Mouse (Mus musculus) MEL (cell line): Measurements from ENCODE around the gene Gm10945. TPM values are rescaled to one million over a fixed set of nuclear protein-coding genes. Genes with fewer than 3 reads are reported as not detected.

ENCODE experiments used
- DNase-seq: peaks from one replicate; pipeline ENCODE4 v3.0.0; 2011; ENCODE audit warnings: low read depth, low spot score
- H3K27ac ChIP-seq: 2 replicates; pipeline ENCODE4 v1.5.1; 2012; ENCODE audit warnings: low read depth, mild to moderate bottlenecking, control low read depth, low read length, moderate library complexity; ENCODE audit not compliant: control insufficient read depth
- H3K27me3 ChIP-seq, 2 experiments: fragments of 150-350 bp in 1 of 2; sonication (generic) in 1 of 2; 2 replicates each; pipeline ENCODE4 v1.6.1; 2012; ENCODE audit warnings: low read length in 2 of 2, mild to moderate bottlenecking in 2 of 2, improper control_type of control experiment in 1 of 2, moderate library complexity in 1 of 2; ENCODE audit not compliant: insufficient read depth in 2 of 2, control insufficient read depth in 1 of 2
- H3K36me3 ChIP-seq, 2 experiments: 2 replicates each; pipeline ENCODE4 v1.6.1; 2012 to 2014; ENCODE audit warnings: low read length in 2 of 2, improper control_type of control experiment in 1 of 2, inconsistent platforms in 1 of 2, mild to moderate bottlenecking in 1 of 2; ENCODE audit not compliant: insufficient read depth in 2 of 2, control insufficient read depth in 1 of 2
- H3K4me1 ChIP-seq, 2 experiments: fragments of 150-350 bp in 1 of 2; sonication (generic) in 1 of 2; 2 replicates each; pipeline ENCODE4 v1.6.1; 2012; ENCODE audit warnings: low read length in 2 of 2, improper control_type of control experiment in 1 of 2, mild to moderate bottlenecking in 1 of 2; ENCODE audit not compliant: insufficient read depth in 2 of 2, control insufficient read depth in 1 of 2
- H3K4me3 ChIP-seq, 2 experiments: fragments of 150-350 bp in 1 of 2; sonication (generic) in 1 of 2; 2 replicates each; pipeline ENCODE4 v1.5.1; 2012; ENCODE audit warnings: low read depth in 2 of 2, low read length in 2 of 2, mild to moderate bottlenecking in 2 of 2, moderate library complexity in 2 of 2, control low read depth in 1 of 2, improper control_type of control experiment in 1 of 2; ENCODE audit not compliant: control insufficient read depth in 1 of 2, insufficient read depth in 1 of 2
- H3K79me2 ChIP-seq: 2 replicates; pipeline ENCODE4 v1.6.1; 2012; ENCODE audit warnings: mild to moderate bottlenecking, low read length, moderate library complexity; ENCODE audit not compliant: control insufficient read depth, poor library complexity, insufficient read depth
- H3K9ac ChIP-seq: 2 replicates; pipeline ENCODE4 v1.6.1; 2012; ENCODE audit warnings: low read depth, mild to moderate bottlenecking, control low read depth, low read length, moderate library complexity; ENCODE audit not compliant: control insufficient read depth, poor library complexity, severe bottlenecking
- H3K9me3 ChIP-seq: fragments of 150-350 bp; sonication (generic); replicated peaks from 2 replicates; pipeline ENCODE4 v1.6.1; 2012; ENCODE audit warnings: mild to moderate bottlenecking, low read length, improper control_type of control experiment, moderate library complexity; ENCODE audit not compliant: insufficient read depth
- CHD2 ChIP-seq: IDR thresholded peaks from 2 replicates; pipeline ENCODE4 v1.6.1; 2011; ENCODE audit warnings: low read length, improper control_type of control experiment
- ETS1 ChIP-seq: IDR thresholded peaks from 2 replicates; pipeline ENCODE4 v1.6.1; 2012; ENCODE audit warnings: low read depth, mild to moderate bottlenecking, inconsistent platforms, low read length, improper control_type of control experiment, moderate library complexity
- GATA1 ChIP-seq: IDR thresholded peaks from 2 replicates; pipeline ENCODE4 v1.6.1; 2011; ENCODE audit warnings: low read depth, low read length, improper control_type of control experiment
- JUND ChIP-seq: IDR thresholded peaks from 2 replicates; pipeline ENCODE4 v1.6.1; 2011; ENCODE audit warnings: low read depth, mild to moderate bottlenecking, improper control_type of control experiment, low read length
- MAFK ChIP-seq: IDR thresholded peaks from 2 replicates; pipeline ENCODE4 v1.6.1; 2011; ENCODE audit warnings: low read depth, mild to moderate bottlenecking, low read length, improper control_type of control experiment, borderline replicate concordance
- MAX ChIP-seq: IDR thresholded peaks from 2 replicates; pipeline ENCODE4 v1.6.1; 2011; ENCODE audit warnings: low read length, improper control_type of control experiment
- MAZ ChIP-seq: IDR thresholded peaks from 2 replicates; pipeline ENCODE4 v1.6.1; 2012; ENCODE audit warnings: low read depth, mild to moderate bottlenecking, inconsistent platforms, low read length, improper control_type of control experiment
- MYC ChIP-seq: IDR thresholded peaks from 2 replicates; pipeline ENCODE4 v1.6.1; 2011; ENCODE audit warnings: low read depth, mild to moderate bottlenecking, low read length, improper control_type of control experiment, moderate library complexity
- POLR2A ChIP-seq, 2 experiments: IDR thresholded peaks; 2 replicates each; pipeline ENCODE4 v1.6.1; 2011 to 2012; ENCODE audit warnings: low read length in 2 of 2, mild to moderate bottlenecking in 2 of 2, control low read depth in 1 of 2, improper control_type of control experiment in 1 of 2, low read depth in 1 of 2, moderate library complexity in 1 of 2; ENCODE audit not compliant: control insufficient read depth in 1 of 2, insufficient read depth in 1 of 2, poor library complexity in 1 of 2
- POLR2AphosphoS2 ChIP-seq: IDR thresholded peaks from 2 replicates; pipeline ENCODE4 v1.6.1; 2011; ENCODE audit warnings: low read length, improper control_type of control experiment
- SIN3A ChIP-seq: IDR thresholded peaks from 2 replicates; pipeline ENCODE4 v1.6.1; 2012; ENCODE audit warnings: low read length, improper control_type of control experiment, inconsistent platforms
- TCF12 ChIP-seq: IDR thresholded peaks from 2 replicates; pipeline ENCODE4 v1.6.1; 2014; ENCODE audit warnings: low read depth, mild to moderate bottlenecking, inconsistent platforms, low read length, improper control_type of control experiment, moderate library complexity
- UBTF ChIP-seq: IDR thresholded peaks from 2 replicates; pipeline ENCODE4 v1.6.1; 2012; ENCODE audit warnings: low read depth, mild to moderate bottlenecking, inconsistent platforms, low read length, improper control_type of control experiment, moderate library complexity, borderline replicate concordance; ENCODE audit not compliant: insufficient read depth
- USF1 ChIP-seq: IDR thresholded peaks from 2 replicates; pipeline ENCODE4 v1.6.1; 2014; ENCODE audit warnings: low read depth, mild to moderate bottlenecking, inconsistent platforms, low read length, improper control_type of control experiment, moderate library complexity
- ZC3H11A ChIP-seq: IDR thresholded peaks from 2 replicates; pipeline ENCODE4 v1.6.1; 2012; ENCODE audit warnings: low read depth, mild to moderate bottlenecking, inconsistent platforms, low read length, improper control_type of control experiment
- ZMIZ1 ChIP-seq: IDR thresholded peaks from 2 replicates; pipeline ENCODE4 v1.6.1; 2012; ENCODE audit warnings: low read depth, mild to moderate bottlenecking, inconsistent platforms, low read length, improper control_type of control experiment, moderate library complexity
- polyA plus RNA-seq, 2 experiments: library from polyadenylated mRNA; stranded (reverse) in 1 of 2; unstranded in 1 of 2; fragments of >175 nt in 1 of 2; fragments of >200 nt in 1 of 2; gene quantifications; 2 replicates each; pipeline versions ENCODE4 v1.2.1 to v1.2.4; 2012; ENCODE audit warnings: low replicate concordance in 2 of 2, low read depth in 1 of 2; ENCODE audit not compliant: insufficient read length in 2 of 2, insufficient read depth in 1 of 2, missing spikeins in 1 of 2
- total RNA-seq: library from RNA; depleted of rRNA; stranded (reverse); fragments of 300-350 nt; gene quantifications from 2 replicates; pipeline ENCODE4 v1.2.3, GENCODE M21; 2012

The Gm10945 gene
- total and polyA plus RNA-seq, 3 experiments, result not detected

GRCm38 (mm10) chr10:6788517-6789237 is 27.1 kb upstream of the Gm10945 start:
- H3K27me3 ChIP-seq, result no peaks in the 10 kb centered on the region
- no peak overlapping the region for H3K4me3 ChIP-seq
- H3K27ac ChIP-seq, result no peak overlapping the region
- TF ChIP-seq UBTF (no peak), SIN3A (no peak), ETS1 (no peak), MYC (no peak), MAFK (no peak), POLR2AphosphoS2 (no peak), GATA1 (no peak), ZMIZ1 (no peak), CHD2 (no peak), TCF12 (no peak), MAX (no peak), POLR2A (IDR thresholded peaks at IDR 0.05; ENCODE audit: control insufficient read depth in 1 of 2, insufficient read depth in 1 of 2, low read depth in 1 of 2, low read length in 2 of 2, poor library complexity in 1 of 2) (no peak), USF1 (no peak), JUND (no peak), MAZ (no peak), ZC3H11A (no peak)
- no peaks in the 10 kb centered on the region for H3K9me3 ChIP-seq
- H3K9ac ChIP-seq, result no peak overlapping the region
- DNase-seq, result peak; percentile 20
- H3K79me2 ChIP-seq, result no peaks in the 10 kb centered on the region
- no peaks in the 10 kb centered on the region for H3K36me3 ChIP-seq
- H3K4me1 ChIP-seq, result no peaks in the 10 kb centered on the region

- Histone ChIP-seq H3K27me3 (no peaks in the 10 kb centered on the region), H3K4me3 (no peak within 1 kb of the TSS), H3K36me3 (no peaks in the 10 kb centered on the region), H3K4me1 (no peaks in the 10 kb centered on the region), H3K79me2 (no peaks in the 10 kb centered on the region), H3K9ac (no peak within 1 kb of the TSS), H3K27ac (no peak within 1 kb of the TSS), H3K9me3 (no peaks in the 10 kb centered on the region)
- no peak for DNase-seq
- TF ChIP-seq ZMIZ1 (no peak), POLR2AphosphoS2 (no peak), TCF12 (no peak), GATA1 (no peak)
These were observed 3.4 kb downstream of the Gm10945 start, which contains the start of gene Oprm1 for GRCm38 (mm10) chr10:6758206-6758605. Oprm1 (plus strand) TSS chr10:6758506.
